21 mouse cellular contexts compared by ENCODE assay signal in the genomic region with DNA sequence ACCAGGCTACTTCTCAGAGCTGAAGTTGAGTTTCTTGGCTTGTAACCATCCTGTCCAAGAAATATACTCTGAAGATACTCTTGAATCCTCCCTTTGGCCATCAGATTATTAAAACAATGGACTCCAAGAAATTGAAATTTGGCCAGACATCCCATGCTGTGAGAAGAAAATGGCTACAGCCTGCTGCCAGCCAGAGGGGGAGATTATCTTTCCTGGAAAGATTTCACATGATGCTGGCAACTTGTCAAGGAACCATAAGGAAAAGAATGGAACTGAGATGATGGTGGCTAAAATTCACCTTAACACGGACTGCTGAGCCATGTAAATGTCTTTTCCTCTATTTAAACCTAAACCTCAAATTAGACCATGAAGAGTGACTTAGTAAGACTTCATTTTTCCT.
DNase-seq lines count a peak whose midpoint lies in the region; ATAC-seq and TF ChIP-seq lines count a peak whose summit lies in the region.
"Had no signal": no experiment of that assay in that cellular context is flagged by ENCODE, and none has a peak within 500 bp of the region (broad histone marks: within the 10 kb centered on the region; RNA-seq: fewer than 3 reads in every experiment).

No protein-coding gene starts in this region.

- H3K4me3 ChIP-seq in cerebellum, adult 2 months (replicated peaks; ENCODE audit: insufficient read depth, low read depth, low read length), result no peak overlapping the region
- H3K4me3 ChIP-seq: embryonic facial prominence, embryonic 13.5 days; forebrain, embryonic 12.5 days; gastrocnemius, adult 2 months; heart, embryonic 10.5 days had no signal

- intact Hi-C loops in gastrocnemius, postnatal 14 days (cut with DNase I; ENCODE audit: low total_unique reads), result no loop called here

- no peaks in the 10 kb centered on the region; the same call in 1 of the 2 replicates for H3K4me1 ChIP-seq in cerebellum, adult 2 months (ENCODE audit: control insufficient read depth, insufficient read depth, low read length)
- H3K4me1 ChIP-seq: embryonic facial prominence, embryonic 13.5 days; forebrain, embryonic 12.5 days; heart, embryonic 10.5 days had no signal

- peak; percentile 13 for DNase-seq in cerebellum, adult 11 months
- peak; percentile 41 for DNase-seq in brain, adult 2 months (ENCODE audit: low read depth, low spot score)
- DNase-seq in cerebellum, adult 2 months, result peak; percentile 16 to 67
- DNase-seq in cerebellum, postnatal 10 days, result peak; percentile 80 to 81
- DNase-seq in kidney, adult 9 months, result no peak
- DNase-seq in gastrocnemius, postnatal 14 days, result no peak
- no peak for DNase-seq in embryo, embryonic 11 days
- DNase-seq: adrenal gland, adult 8-10 months; adrenal gland, postnatal 36 days; B cell, adult 2 months; gastrocnemius, adult 2 months; heart, adult 18-20 months; heart, postnatal 10 days; kidney, adult 2 months had no signal

- 4% methylated on average over 1 of the region's 1 CpGs for WGBS in cerebellum, adult 2 months

- no peaks in the 10 kb centered on the region for H3K27me3 ChIP-seq in cerebellum, adult 2 months (ENCODE audit: control insufficient read depth, insufficient read depth, low read length)
- H3K27me3 ChIP-seq: embryonic facial prominence, embryonic 13.5 days; forebrain, embryonic 12.5 days had no signal

- no peak for ATAC-seq in cerebellum, adult (ENCODE audit: insufficient number of reproducible peaks, low FRiP score, low TSS enrichment)
- ATAC-seq: CD4-positive, CD25-positive, alpha-beta regulatory T cell, adult 4 months; intestine, embryonic 16.5 days had no signal

- TF ChIP-seq CTCF in cerebellum, adult 2 months (IDR thresholded peaks at IDR 0.05; ENCODE audit: borderline replicate concordance, insufficient read depth, low read depth, low read length), result no peak

- TF ChIP-seq POLR2A in cerebellum, adult 2 months (IDR thresholded peaks at IDR 0.05; ENCODE audit: borderline replicate concordance, insufficient read depth, low read length), result no peak

- no peak overlapping the region for H3K27ac ChIP-seq in cerebellum, adult 2 months (ENCODE audit: insufficient read depth, low read length)
- H3K27ac ChIP-seq: embryonic facial prominence, embryonic 13.5 days; forebrain, embryonic 12.5 days; gastrocnemius, adult 2 months; heart, embryonic 10.5 days; hindbrain, embryonic 14.5 days had no signal

Comparison
In these comparisons a context has a peak if more than half of its experiments do, and no peak if none do; other contexts are left out.
1. DNase-seq: peak in cerebellum, adult 11 months (single experiment), brain, adult 2 months (single experiment), cerebellum, adult 2 months (2 of 2) and cerebellum, postnatal 10 days (2 of 2); none in kidney, adult 9 months (single experiment), gastrocnemius, postnatal 14 days (single experiment) and embryo, embryonic 11 days (single experiment).